Mouse (Mus musculus) intestine, postnatal 0 days (tissue): ENCODE measurements around the gene Gpc3. TPM values are rescaled to one million over a fixed set of nuclear protein-coding genes. Genes with fewer than 3 reads are reported as not detected.
A peak's percentile ranks its signal among the peaks of the same experiment; 100 is the strongest.

ENCODE experiments used
- ATAC-seq: fragments of 200-750 bp; cut with Nextera tagmentation; 2 replicates; pipeline ENCODE4 v1.8.0; 2017; ENCODE audit warnings: mild to moderate bottlenecking, moderate TSS enrichment, moderate library complexity
- H3K27ac ChIP-seq: fragments of 300-500 bp; sonication (generic); 2 replicates; pipeline ENCODE4 v1.5.1; 2014; ENCODE audit warnings: mild to moderate bottlenecking, low read depth, low read length, moderate library complexity
- H3K27me3 ChIP-seq: fragments of 300-500 bp; sonication (generic); replicated peaks from 2 replicates; pipeline ENCODE4 v1.6.1; 2014; ENCODE audit warnings: low read length, mixed read lengths; ENCODE audit not compliant: control insufficient read depth, insufficient read depth
- H3K36me3 ChIP-seq: fragments of 300-500 bp; sonication (generic); 2 replicates; pipeline ENCODE4 v1.6.1; 2014; ENCODE audit warnings: mild to moderate bottlenecking, moderate library complexity; ENCODE audit not compliant: control insufficient read depth, insufficient read depth
- H3K4me1 ChIP-seq: fragments of 300-500 bp; sonication (generic); replicated peaks from 2 replicates; pipeline ENCODE4 v1.6.1; 2014; ENCODE audit warnings: antibody characterized with exemption, low read length, mixed read lengths; ENCODE audit not compliant: control insufficient read depth, insufficient read depth
- H3K4me2 ChIP-seq: fragments of 300-500 bp; sonication (generic); replicated peaks from 2 replicates; pipeline ENCODE4 v1.6.1; 2014; ENCODE audit warnings: low read depth, mild to moderate bottlenecking, moderate library complexity
- H3K4me3 ChIP-seq: fragments of 300-500 bp; sonication (generic); 2 replicates; pipeline ENCODE4 v1.5.1; 2014; ENCODE audit warnings: low read depth, low read length
- H3K9ac ChIP-seq: fragments of 300-500 bp; sonication (generic); 2 replicates; pipeline ENCODE4 v1.6.1; 2014; ENCODE audit warnings: mild to moderate bottlenecking, low read depth, low read length
- H3K9me3 ChIP-seq: fragments of 300-500 bp; sonication (generic); 2 replicates; pipeline ENCODE4 v1.6.1; 2016; ENCODE audit warnings: mixed run types; ENCODE audit not compliant: control insufficient read depth
- CTCF ChIP-seq: sonication (generic); IDR thresholded peaks from 2 replicates; pipeline ENCODE4 v1.5.1; 2016; ENCODE audit warnings: low read depth, mild to moderate bottlenecking, control low read depth, antibody characterized with exemption, moderate library complexity
- WGBS: fragments of 180-500 bp; shearing (Covaris S2); extraction: QIAGEN DNeasy Blood & Tissue Kit; methylation state at CpG from one replicate; pipeline ENCODE4 v1.1.7; 2014; 5-methylcytosine and 5-hydroxymethylcytosine counted together
- polyA plus RNA-seq: library from polyadenylated mRNA; unstranded; fragments of >200 nt; fragmentation: Nextera tagmentation; extraction: Ambion mirVana; gene quantifications from 2 replicates; pipeline ENCODE4 v1.2.1, GENCODE M21; 2015

The Gpc3 gene
- polyA plus RNA-seq, 1 experiment from 2014 or later, result 240 TPM

DNA sequence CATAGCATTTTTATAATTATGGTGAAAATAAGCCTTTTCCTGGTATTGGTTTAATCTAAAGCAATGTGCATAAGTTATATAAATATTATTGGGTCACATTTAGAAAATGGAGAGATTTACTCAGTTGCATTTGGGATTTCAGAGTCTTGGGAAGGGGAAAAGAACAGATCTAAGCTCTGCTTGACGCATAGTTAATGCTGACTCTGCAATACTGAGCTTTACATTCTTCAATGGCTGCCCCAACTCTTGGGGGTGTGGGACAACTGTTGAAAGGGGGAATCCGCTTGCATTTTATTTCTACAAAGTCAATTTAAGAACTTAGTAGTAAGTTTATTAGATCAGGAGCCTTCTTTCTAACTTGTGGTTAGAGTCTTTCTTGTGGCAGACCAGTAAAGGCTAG lies 28.4 kb upstream of the Gpc3 start:
- Histone ChIP-seq H3K9me3 (no peaks in the 10 kb centered on the region), H3K4me1 (no peaks in the 10 kb centered on the region), H3K4me2 (no peak overlapping the region), H3K9ac (no peak overlapping the region), H3K36me3 (no peaks in the 10 kb centered on the region), H3K27ac (no peak overlapping the region), H3K4me3 (no peak overlapping the region), H3K27me3 (no peaks in the 10 kb centered on the region)
- ATAC-seq, result no peak
- no peak for TF ChIP-seq CTCF
- WGBS, result 91% methylated on average over 2 of the region's 2 CpGs

DNA sequence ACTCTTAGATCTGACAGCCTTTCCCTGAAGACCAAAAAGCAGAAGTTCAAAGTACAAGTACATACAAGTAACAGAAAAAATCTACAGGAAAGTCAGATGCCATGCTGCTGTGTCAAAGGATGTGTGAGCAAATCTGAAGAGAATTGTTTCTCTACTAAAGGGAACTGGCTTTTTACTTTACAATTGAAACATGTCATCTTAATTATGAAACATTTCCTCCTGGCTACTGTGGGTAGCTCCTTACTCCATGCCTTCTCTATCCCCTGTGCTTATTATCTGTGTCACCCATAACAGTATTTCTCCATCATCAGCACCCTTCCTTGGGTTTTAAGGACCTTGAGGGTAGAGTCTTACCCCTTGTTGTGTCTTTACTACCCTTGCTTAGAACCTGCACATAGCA lies 23.7 kb upstream of the Gpc3 start:
- no peak overlapping the region for H3K4me2 ChIP-seq
- H3K27me3 ChIP-seq, result no peaks in the 10 kb centered on the region
- no peaks in the 10 kb centered on the region for H3K4me1 ChIP-seq
- H3K9me3 ChIP-seq, result no peaks in the 10 kb centered on the region
- no peak for ATAC-seq
- no peak overlapping the region for H3K27ac ChIP-seq
- no peaks in the 10 kb centered on the region for H3K36me3 ChIP-seq
- H3K4me3 ChIP-seq, result no peak overlapping the region
- H3K9ac ChIP-seq, result no peak overlapping the region
- no peak for TF ChIP-seq CTCF

DNA sequence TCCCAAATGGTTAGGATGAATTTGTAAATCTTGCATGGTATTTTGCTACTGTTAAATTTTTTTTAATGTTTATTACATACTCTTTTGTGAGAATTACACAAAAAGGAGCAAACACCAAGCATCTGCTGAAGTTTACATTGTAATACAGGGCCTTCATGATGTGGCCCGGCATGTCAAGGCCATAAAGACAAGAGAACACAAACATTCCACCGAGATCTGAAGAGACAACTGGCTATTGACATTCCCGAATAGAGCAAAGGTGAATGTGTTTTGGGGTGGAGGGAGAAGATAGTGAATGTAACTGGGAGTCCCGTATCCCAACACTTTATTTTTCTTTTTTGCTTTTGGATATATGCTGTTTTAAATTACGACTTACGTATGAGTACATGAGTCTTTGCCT lies 20.2 kb upstream of the Gpc3 start:
- no peaks in the 10 kb centered on the region for H3K9me3 ChIP-seq
- H3K27me3 ChIP-seq, result no peaks in the 10 kb centered on the region
- no peak overlapping the region for H3K9ac ChIP-seq
- ATAC-seq, result no peak
- WGBS, result 59% methylated on average over 6 of the region's 6 CpGs
- H3K4me3 ChIP-seq, result no peak overlapping the region
- H3K36me3 ChIP-seq, result no peaks in the 10 kb centered on the region
- H3K4me1 ChIP-seq, result no peaks in the 10 kb centered on the region
- no peak overlapping the region for H3K27ac ChIP-seq
- no peak overlapping the region for H3K4me2 ChIP-seq
- TF ChIP-seq CTCF, result no peak

DNA sequence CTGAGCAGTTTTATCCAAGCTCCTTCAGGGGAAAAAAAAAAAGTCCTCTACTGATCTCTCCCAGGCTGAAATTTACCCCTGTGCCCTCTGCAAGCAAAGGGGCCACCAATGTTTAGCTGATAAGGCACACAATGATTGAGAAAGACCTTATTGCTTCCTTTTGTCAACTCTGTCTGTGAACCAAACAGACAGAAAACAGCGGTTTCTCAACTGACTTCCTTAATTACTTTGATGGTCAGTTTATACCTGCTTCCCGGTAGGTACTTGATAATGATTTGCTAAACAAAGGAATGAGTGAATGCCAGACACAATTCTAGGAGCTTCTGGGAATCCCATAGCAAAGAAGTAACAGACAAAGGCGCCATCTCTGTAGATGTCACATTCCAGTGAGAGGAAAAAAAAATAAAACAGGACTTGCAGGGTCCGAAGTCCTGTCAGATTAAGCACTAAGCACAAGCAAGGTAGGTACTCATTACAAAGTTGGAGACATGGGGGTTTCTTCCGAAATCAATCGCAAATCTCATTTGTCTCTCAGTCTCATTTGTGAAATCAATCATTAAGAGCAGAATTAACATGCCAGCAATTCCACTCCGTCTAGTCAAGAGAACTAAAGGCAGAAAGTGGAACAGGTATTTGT lies 19.1 kb upstream of the Gpc3 start:
- Histone ChIP-seq H3K9ac (no peak overlapping the region), H3K9me3 (no peaks in the 10 kb centered on the region), H3K36me3 (no peaks in the 10 kb centered on the region), H3K27ac (0 out of 2 replicates have a peak overlapping the region, but pooled peaks have one; percentile 21), H3K4me1 (no peaks in the 10 kb centered on the region), H3K27me3 (no peaks in the 10 kb centered on the region), H3K4me2 (peak overlapping the region; percentile 6; the same call in 1 of the 2 replicates), H3K4me3 (no peak overlapping the region)
- peak; percentile 75 for ATAC-seq
- TF ChIP-seq CTCF, result no peak
- 36% methylated on average over 7 of the region's 7 CpGs for WGBS

DNA sequence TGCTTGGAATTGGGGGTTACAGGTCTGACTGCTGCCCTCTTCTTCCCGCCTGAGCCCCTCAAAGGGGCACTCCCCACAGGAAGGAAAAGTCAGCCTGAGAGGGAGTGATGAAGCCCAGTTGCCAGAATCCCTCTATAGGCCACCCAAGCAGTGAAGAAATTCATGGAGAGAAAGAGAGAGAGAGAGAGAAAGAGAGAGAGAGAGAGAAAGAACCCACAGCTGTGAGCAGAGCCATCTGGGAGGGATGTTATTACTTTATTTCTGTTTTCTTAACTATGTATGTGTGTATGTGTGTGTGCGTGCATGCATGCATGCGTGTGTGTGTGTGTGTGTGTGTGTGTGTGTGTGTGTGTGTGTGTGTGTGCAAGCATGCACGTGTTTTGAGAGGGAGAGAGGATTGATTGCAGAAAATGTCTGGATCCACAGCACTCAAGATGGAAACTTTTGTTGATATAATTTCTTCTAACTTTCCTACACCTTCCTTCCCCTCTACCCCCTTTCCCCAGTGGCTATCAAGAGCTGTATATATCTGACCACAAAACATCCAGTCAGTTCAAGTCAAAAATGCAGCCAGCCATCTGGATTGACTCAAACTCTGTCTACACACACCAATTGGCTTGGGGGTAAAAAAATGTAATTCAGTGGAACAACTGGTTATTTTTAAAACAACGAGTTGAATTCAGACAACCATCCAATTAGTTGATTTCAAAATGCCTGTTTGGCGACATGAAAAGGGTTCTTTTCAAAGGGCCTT lies 13.4 kb upstream of the Gpc3 start:
- no peaks in the 10 kb centered on the region for H3K36me3 ChIP-seq
- H3K4me1 ChIP-seq, result no peaks in the 10 kb centered on the region; the same call in 1 of the 2 replicates
- H3K4me3 ChIP-seq, result no peak overlapping the region
- no peak for TF ChIP-seq CTCF
- H3K4me2 ChIP-seq, result no peak overlapping the region
- 60% methylated on average over 6 of the region's 6 CpGs for WGBS
- no peak for ATAC-seq
- H3K27me3 ChIP-seq, result no peaks in the 10 kb centered on the region
- H3K27ac ChIP-seq, result no peak overlapping the region
- H3K9ac ChIP-seq, result no peak overlapping the region
- H3K9me3 ChIP-seq, result no peaks in the 10 kb centered on the region

DNA sequence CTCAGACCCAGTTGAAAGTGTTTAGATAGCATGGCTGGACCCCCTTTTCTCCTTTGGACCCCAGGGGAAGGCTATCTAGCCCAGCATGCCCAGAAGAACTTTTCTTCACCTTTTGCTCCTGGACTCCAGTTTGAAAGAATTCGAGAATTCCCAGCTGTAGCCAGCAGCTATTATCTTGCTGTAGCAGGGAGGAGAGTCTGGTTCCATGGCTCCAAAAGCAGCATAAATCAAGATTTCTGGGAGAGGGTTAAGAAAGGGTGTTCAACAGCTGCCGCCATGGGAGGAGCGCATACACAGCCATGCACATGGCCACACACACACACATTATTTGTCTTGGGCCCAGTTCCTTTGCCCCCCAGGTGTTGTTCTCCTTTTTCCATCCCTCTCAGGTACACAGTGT lies 4.1 kb upstream of the Gpc3 start:
- no peak overlapping the region for H3K4me2 ChIP-seq
- no peaks in the 10 kb centered on the region for H3K9me3 ChIP-seq
- no peaks in the 10 kb centered on the region for H3K27me3 ChIP-seq
- no peak overlapping the region for H3K4me3 ChIP-seq
- ATAC-seq, result no peak
- 41% methylated on average over 3 of the region's 3 CpGs for WGBS
- no peaks in the 10 kb centered on the region for H3K36me3 ChIP-seq
- no peaks in the 10 kb centered on the region; the same call in 1 of the 2 replicates for H3K4me1 ChIP-seq
- no peak for TF ChIP-seq CTCF
- H3K27ac ChIP-seq, result no peak overlapping the region
- H3K9ac ChIP-seq, result no peak overlapping the region
